Mouse (Mus musculus) MEL (cell line): Measurements from ENCODE around the gene Phgr1. TPM values are rescaled to one million over a fixed set of nuclear protein-coding genes. Genes with fewer than 3 reads are reported as not detected.

ENCODE experiments used
- DNase-seq: peaks from one replicate; pipeline ENCODE4 v3.0.0; 2011; ENCODE audit warnings: low read depth, low spot score
- H3K27ac ChIP-seq: 2 replicates; pipeline ENCODE4 v1.5.1; 2012; ENCODE audit warnings: low read depth, mild to moderate bottlenecking, control low read depth, low read length, moderate library complexity; ENCODE audit not compliant: control insufficient read depth
- H3K27me3 ChIP-seq, 2 experiments: fragments of 150-350 bp in 1 of 2; sonication (generic) in 1 of 2; 2 replicates each; pipeline ENCODE4 v1.6.1; 2012; ENCODE audit warnings: low read length in 2 of 2, mild to moderate bottlenecking in 2 of 2, improper control_type of control experiment in 1 of 2, moderate library complexity in 1 of 2; ENCODE audit not compliant: insufficient read depth in 2 of 2, control insufficient read depth in 1 of 2
- H3K36me3 ChIP-seq, 2 experiments: 2 replicates each; pipeline ENCODE4 v1.6.1; 2012 to 2014; ENCODE audit warnings: low read length in 2 of 2, improper control_type of control experiment in 1 of 2, inconsistent platforms in 1 of 2, mild to moderate bottlenecking in 1 of 2; ENCODE audit not compliant: insufficient read depth in 2 of 2, control insufficient read depth in 1 of 2
- H3K4me1 ChIP-seq, 2 experiments: fragments of 150-350 bp in 1 of 2; sonication (generic) in 1 of 2; 2 replicates each; pipeline ENCODE4 v1.6.1; 2012; ENCODE audit warnings: low read length in 2 of 2, improper control_type of control experiment in 1 of 2, mild to moderate bottlenecking in 1 of 2; ENCODE audit not compliant: insufficient read depth in 2 of 2, control insufficient read depth in 1 of 2
- H3K4me3 ChIP-seq, 2 experiments: fragments of 150-350 bp in 1 of 2; sonication (generic) in 1 of 2; 2 replicates each; pipeline ENCODE4 v1.5.1; 2012; ENCODE audit warnings: low read depth in 2 of 2, low read length in 2 of 2, mild to moderate bottlenecking in 2 of 2, moderate library complexity in 2 of 2, control low read depth in 1 of 2, improper control_type of control experiment in 1 of 2; ENCODE audit not compliant: control insufficient read depth in 1 of 2, insufficient read depth in 1 of 2
- H3K79me2 ChIP-seq: 2 replicates; pipeline ENCODE4 v1.6.1; 2012; ENCODE audit warnings: mild to moderate bottlenecking, low read length, moderate library complexity; ENCODE audit not compliant: control insufficient read depth, poor library complexity, insufficient read depth
- H3K9ac ChIP-seq: 2 replicates; pipeline ENCODE4 v1.6.1; 2012; ENCODE audit warnings: low read depth, mild to moderate bottlenecking, control low read depth, low read length, moderate library complexity; ENCODE audit not compliant: control insufficient read depth, poor library complexity, severe bottlenecking
- H3K9me3 ChIP-seq: fragments of 150-350 bp; sonication (generic); replicated peaks from 2 replicates; pipeline ENCODE4 v1.6.1; 2012; ENCODE audit warnings: mild to moderate bottlenecking, low read length, improper control_type of control experiment, moderate library complexity; ENCODE audit not compliant: insufficient read depth
- CHD1 ChIP-seq: IDR thresholded peaks from 2 replicates; pipeline ENCODE4 v1.6.1; 2012; ENCODE audit warnings: low read depth, mild to moderate bottlenecking, inconsistent platforms, low read length, improper control_type of control experiment
- CTCF ChIP-seq, 3 experiments: IDR thresholded peaks in 2 of 3; conservative IDR thresholded peaks in 1 of 3; 2 replicates each; pipeline ENCODE4 v1.5.1; 2011 to 2012; ENCODE audit warnings: low read length in 3 of 3, low read depth in 2 of 3, mild to moderate bottlenecking in 2 of 3, improper control_type of control experiment in 1 of 3, inconsistent platforms in 1 of 3, mixed read lengths in 1 of 3, moderate library complexity in 1 of 3; ENCODE audit not compliant: control insufficient read depth in 1 of 3, insufficient read depth in 1 of 3, poor library complexity in 1 of 3, severe bottlenecking in 1 of 3
- E2F4 ChIP-seq: IDR thresholded peaks from 2 replicates; pipeline ENCODE4 v1.6.1; 2011; ENCODE audit warnings: low read depth, low read length, improper control_type of control experiment, borderline replicate concordance
- ELF1 ChIP-seq: IDR thresholded peaks from 2 replicates; pipeline ENCODE4 v1.6.1; 2014; ENCODE audit warnings: low read depth, mild to moderate bottlenecking, inconsistent platforms, low read length, improper control_type of control experiment, moderate library complexity
- EP300 ChIP-seq, 2 experiments: IDR thresholded peaks; 2 replicates each; pipeline ENCODE4 v1.6.1; 2011; ENCODE audit warnings: improper control_type of control experiment in 2 of 2, low read length in 2 of 2, low read depth in 1 of 2, mild to moderate bottlenecking in 1 of 2
- ETS1 ChIP-seq: IDR thresholded peaks from 2 replicates; pipeline ENCODE4 v1.6.1; 2012; ENCODE audit warnings: low read depth, mild to moderate bottlenecking, inconsistent platforms, low read length, improper control_type of control experiment, moderate library complexity
- MAX ChIP-seq: IDR thresholded peaks from 2 replicates; pipeline ENCODE4 v1.6.1; 2011; ENCODE audit warnings: low read length, improper control_type of control experiment
- MYB ChIP-seq: IDR thresholded peaks from 2 replicates; pipeline ENCODE4 v1.6.1; 2011; ENCODE audit warnings: mild to moderate bottlenecking, low read depth, low read length, improper control_type of control experiment
- NELFE ChIP-seq: IDR thresholded peaks from 2 replicates; pipeline ENCODE4 v1.6.1; 2011; ENCODE audit warnings: low read depth, low read length, improper control_type of control experiment
- POLR2A ChIP-seq, 2 experiments: IDR thresholded peaks; 2 replicates each; pipeline ENCODE4 v1.6.1; 2011 to 2012; ENCODE audit warnings: low read length in 2 of 2, mild to moderate bottlenecking in 2 of 2, control low read depth in 1 of 2, improper control_type of control experiment in 1 of 2, low read depth in 1 of 2, moderate library complexity in 1 of 2; ENCODE audit not compliant: control insufficient read depth in 1 of 2, insufficient read depth in 1 of 2, poor library complexity in 1 of 2
- POLR2AphosphoS2 ChIP-seq: IDR thresholded peaks from 2 replicates; pipeline ENCODE4 v1.6.1; 2011; ENCODE audit warnings: low read length, improper control_type of control experiment
- POLR2AphosphoS5 ChIP-seq: IDR thresholded peaks from 2 replicates; pipeline ENCODE4 v1.6.1; 2012; ENCODE audit warnings: low read depth, borderline replicate concordance, mild to moderate bottlenecking, inconsistent platforms, low read length, moderate library complexity, mixed read lengths
- SMC3 ChIP-seq: IDR thresholded peaks from 2 replicates; pipeline ENCODE4 v1.6.1; 2011; ENCODE audit warnings: low read depth, low read length, improper control_type of control experiment
- UBTF ChIP-seq: IDR thresholded peaks from 2 replicates; pipeline ENCODE4 v1.6.1; 2012; ENCODE audit warnings: low read depth, mild to moderate bottlenecking, inconsistent platforms, low read length, improper control_type of control experiment, moderate library complexity, borderline replicate concordance; ENCODE audit not compliant: insufficient read depth
- USF2 ChIP-seq, 2 experiments: IDR thresholded peaks; 2 replicates each; pipeline ENCODE4 v1.6.1; 2011 to 2012; ENCODE audit warnings: improper control_type of control experiment in 2 of 2, low read length in 2 of 2, borderline replicate concordance in 1 of 2, inconsistent platforms in 1 of 2, low read depth in 1 of 2, mild to moderate bottlenecking in 1 of 2; ENCODE audit not compliant: insufficient read depth in 1 of 2
- ZKSCAN1 ChIP-seq: IDR thresholded peaks from 2 replicates; pipeline ENCODE4 v1.6.1; 2012; ENCODE audit warnings: low read depth, mild to moderate bottlenecking, inconsistent platforms, low read length, improper control_type of control experiment, moderate library complexity
- ZMIZ1 ChIP-seq: IDR thresholded peaks from 2 replicates; pipeline ENCODE4 v1.6.1; 2012; ENCODE audit warnings: low read depth, mild to moderate bottlenecking, inconsistent platforms, low read length, improper control_type of control experiment, moderate library complexity
- ZNF384 ChIP-seq: IDR thresholded peaks from 2 replicates; pipeline ENCODE4 v1.6.1; 2012; ENCODE audit warnings: low read depth, mild to moderate bottlenecking, inconsistent platforms, low read length, improper control_type of control experiment
- polyA plus RNA-seq, 2 experiments: library from polyadenylated mRNA; stranded (reverse) in 1 of 2; unstranded in 1 of 2; fragments of >175 nt in 1 of 2; fragments of >200 nt in 1 of 2; gene quantifications; 2 replicates each; pipeline versions ENCODE4 v1.2.1 to v1.2.4; 2012; ENCODE audit warnings: low replicate concordance in 2 of 2, low read depth in 1 of 2; ENCODE audit not compliant: insufficient read length in 2 of 2, insufficient read depth in 1 of 2, missing spikeins in 1 of 2
- total RNA-seq: library from RNA; depleted of rRNA; stranded (reverse); fragments of 300-350 nt; gene quantifications from 2 replicates; pipeline ENCODE4 v1.2.3, GENCODE M21; 2012

Phgr1 gene
- total and polyA plus RNA-seq, 3 experiments, result not detected

- TF ChIP-seq E2F4 (no peak), ELF1 (no peak)
These were observed 5.8 kb downstream of the Phgr1 start (continued) for GRCm38 (mm10) chr2:118778418-118778817.

- H3K79me2 ChIP-seq, result no peaks in the 10 kb centered on the region
- DNase-seq, result peak; percentile 56
- H3K9ac ChIP-seq, result peak overlapping the region; percentile 35
- H3K36me3 ChIP-seq, result peaks cover 0 to 25% of the 10 kb centered on the region in 2 experiments; a peak in 2 of 4 replicates
- TF ChIP-seq MAX (no peak), SMC3 (no peak), CHD1 (no peak), MYB (no peak), UBTF (no peak), POLR2A (IDR thresholded peaks at IDR 0.05; ENCODE audit: control insufficient read depth in 1 of 2, insufficient read depth in 1 of 2, low read depth in 1 of 2, low read length in 2 of 2, poor library complexity in 1 of 2) (no peak), ELF1 (no peak), E2F4 (no peak), ZKSCAN1 (no peak), NELFE (no peak), USF2 (IDR thresholded peaks at IDR 0.05; ENCODE audit: borderline replicate concordance in 1 of 2, insufficient read depth in 1 of 2, low read depth in 1 of 2, low read length in 2 of 2) (no peak), ZMIZ1 (no peak), POLR2AphosphoS2 (no peak), POLR2AphosphoS5 (no peak), CTCF (IDR thresholded peaks at IDR 0.05 in 2 of 3, conservative IDR thresholded peaks at IDR 0.05 in 1 of 3; ENCODE audit: control insufficient read depth in 1 of 3, insufficient read depth in 1 of 3, low read depth in 2 of 3, low read length in 3 of 3, poor library complexity in 1 of 3, severe bottlenecking in 1 of 3) (no peak), EP300 (IDR thresholded peaks at IDR 0.05; ENCODE audit: low read depth in 1 of 2, low read length in 2 of 2) (no peak), ZNF384 (no peak), ETS1 (no peak)
- peak overlapping the region; percentile 75 for H3K27ac ChIP-seq
- peak overlapping the region; percentile 49 to 61 for H3K4me3 ChIP-seq
- H3K9me3 ChIP-seq, result no peaks in the 10 kb centered on the region
- no peaks in the 10 kb centered on the region for H3K27me3 ChIP-seq
- H3K4me1 ChIP-seq, result peaks cover 19 to 57% of the 10 kb centered on the region in 2 experiments
These were observed 6.5 kb downstream of the Phgr1 start for GRCm38 (mm10) chr2:118779065-118779464.
